Mouse (Mus musculus) adrenal gland, postnatal 4 days (tissue): Measurements from ENCODE around the gene Ica1. TPM values are rescaled to one million over a fixed set of nuclear protein-coding genes. Genes with fewer than 3 reads are reported as not detected.
A peak's percentile ranks its signal among the peaks of the same experiment; 100 is the strongest.

Experiments used
- DNase-seq, 2 experiments: peaks; one replicate each; pipeline ENCODE4 v3.0.0; 2021 to 2022; ENCODE audit warnings: low spot score in 2 of 2, mixed read lengths in 2 of 2
- total RNA-seq, 2 experiments: library from RNA; stranded (reverse); gene quantifications; 2 replicates each; pipeline ENCODE4 v1.2.3; 2021

Ica1 gene
- total RNA-seq, 2 experiments from 2014 or later = 28.6 to 34.4 TPM

- DNase-seq = no peak
Observed at GRCm38 (mm10) chr6:8744886-8745285, 33.4 kb downstream of the Ica1 start.

GRCm38 (mm10) chr6:8744273-8744785 is 34.0 kb downstream of the Ica1 start:
- no peak for DNase-seq

DNA sequence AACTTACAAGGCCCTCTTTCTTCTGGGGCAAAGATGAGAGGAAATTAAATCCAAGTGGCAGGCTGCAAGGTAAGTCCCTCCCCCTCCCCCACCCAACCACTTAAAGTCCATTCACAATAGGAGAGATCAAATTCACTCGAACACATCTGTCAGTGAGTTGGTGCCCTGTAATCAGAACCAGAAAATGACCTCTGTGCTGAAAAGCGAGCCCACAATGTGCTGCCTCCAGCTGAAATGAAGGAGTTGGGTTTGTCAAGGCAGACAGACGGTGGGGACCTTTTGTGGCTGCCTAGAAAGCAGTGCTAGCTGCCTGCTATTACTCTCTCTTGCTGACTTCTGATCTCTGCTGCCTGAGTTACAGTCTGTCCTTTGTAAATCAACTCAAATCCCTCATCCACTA is 35.8 kb downstream of the Ica1 start:
- DNase-seq = no peak

DNA sequence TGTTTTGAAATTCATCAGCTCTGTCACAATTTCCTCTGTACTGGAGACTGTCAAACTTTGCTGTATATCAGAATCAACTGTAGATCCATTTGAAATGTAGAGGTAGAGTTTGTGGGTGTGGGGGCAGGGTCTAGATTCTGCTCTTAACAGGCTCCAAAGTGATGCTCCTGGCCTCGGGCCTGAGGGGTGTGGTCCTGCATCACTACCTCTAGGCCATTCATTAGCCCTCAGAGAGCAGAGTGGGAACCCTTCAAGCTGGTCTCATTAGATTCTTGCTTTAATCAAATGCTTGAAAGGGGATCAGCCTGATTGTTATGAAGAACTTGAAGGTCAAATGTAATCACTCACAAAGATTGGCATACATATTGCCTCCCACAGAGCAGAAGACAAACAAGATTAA is 36.6 kb downstream of the Ica1 start:
- no peak for DNase-seq

- DNase-seq = no peak
Observed at GRCm38 (mm10) chr6:8740092-8740491, 38.2 kb downstream of the Ica1 start.

GRCm38 (mm10) chr6:8738396-8738795 is 39.9 kb downstream of the Ica1 start:
- DNase-seq = no peak

- no peak for DNase-seq
Observed at GRCm38 (mm10) chr6:8736493-8736820, 41.8 kb downstream of the Ica1 start.

DNA sequence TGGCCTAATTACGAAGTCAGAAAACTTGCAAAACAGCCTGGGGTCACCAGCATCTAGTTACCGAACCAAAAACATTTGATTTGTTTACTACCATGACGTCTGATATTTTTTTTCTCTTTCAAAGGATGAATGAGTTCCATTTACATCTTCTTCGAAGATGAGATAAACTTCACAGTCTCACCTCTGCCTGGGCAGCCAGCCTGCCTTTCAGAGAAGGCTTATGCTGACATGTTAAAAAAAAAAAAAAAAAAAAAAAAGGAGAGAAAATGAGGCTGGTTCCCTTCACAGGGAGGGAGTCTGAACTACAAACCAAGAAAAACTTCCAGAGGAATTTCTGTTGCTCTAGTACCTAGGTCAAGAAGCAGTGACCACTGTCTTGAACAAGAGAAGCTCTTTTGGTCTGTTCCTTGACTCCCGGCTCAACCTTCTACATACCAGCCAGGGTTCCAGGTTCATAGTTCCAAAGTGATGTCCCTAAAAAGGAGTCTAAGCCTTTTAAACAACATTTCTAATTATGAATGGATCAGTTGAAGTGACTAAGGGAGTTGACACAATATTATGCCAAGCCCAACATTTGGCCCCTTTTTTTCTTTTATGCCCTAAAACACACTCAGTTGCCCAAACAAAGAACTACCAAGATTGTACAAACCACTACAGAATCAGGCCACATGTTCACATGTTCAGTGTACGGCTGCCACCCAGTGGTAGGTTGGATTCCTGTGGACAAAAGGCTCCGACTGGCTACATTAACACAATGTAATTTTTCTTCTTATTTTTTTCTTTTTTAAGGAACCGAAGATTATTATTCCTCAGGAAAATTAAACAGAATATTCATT is 42.4 kb downstream of the Ica1 start:
- peak in 1 of 2 experiments; percentile 33 for DNase-seq

DNA sequence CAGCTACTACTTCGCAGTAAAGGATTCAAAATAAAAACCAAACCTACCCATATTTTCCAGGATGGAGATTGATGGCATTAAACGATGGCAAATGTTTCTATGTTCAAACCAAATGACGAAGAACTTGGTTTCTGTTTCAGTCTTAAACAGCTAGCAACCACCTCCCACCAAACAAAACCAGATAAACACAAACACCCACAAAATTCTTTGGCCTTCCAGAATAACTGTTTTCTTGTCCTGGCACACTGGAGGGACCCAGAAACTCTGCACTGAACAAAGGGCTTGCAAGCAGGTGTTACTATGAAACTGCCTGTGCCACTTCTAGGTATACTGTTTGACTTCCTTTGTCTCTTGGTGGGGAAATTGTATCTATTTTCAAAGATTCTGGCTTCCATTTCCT is 43.2 kb downstream of the Ica1 start:
- DNase-seq = no peak

GRCm38 (mm10) chr6:8732492-8732891 is 45.8 kb downstream of the Ica1 start:
- DNase-seq = no peak

DNA sequence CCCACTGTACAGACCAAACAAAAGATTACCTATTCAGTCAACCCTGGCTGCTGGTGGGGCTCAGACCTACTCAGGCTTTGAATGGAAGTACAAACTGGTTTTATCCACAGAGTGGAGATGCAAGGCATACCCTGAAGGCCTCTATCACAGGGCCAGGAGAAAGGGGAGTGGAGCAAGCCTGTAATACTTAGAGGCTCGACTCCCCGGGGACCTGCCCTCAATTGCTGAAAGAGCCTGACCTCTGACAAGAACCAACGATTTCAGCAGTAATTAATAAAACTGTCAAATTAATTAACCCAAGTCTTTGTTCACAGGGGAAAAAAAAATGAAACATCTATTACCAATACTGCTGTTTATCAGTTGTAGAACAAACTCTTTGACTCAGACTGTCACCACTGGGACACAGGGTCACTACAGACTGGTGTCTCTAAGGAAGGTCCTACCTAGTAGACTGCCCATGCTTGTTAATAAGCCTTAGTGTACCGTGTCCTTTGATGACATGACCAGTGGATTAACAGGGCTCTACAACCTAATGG is 46.6 kb downstream of the Ica1 start:
- no peak for DNase-seq

- DNase-seq = no peak
Observed at GRCm38 (mm10) chr6:8730433-8730832, 47.9 kb downstream of the Ica1 start.

DNA sequence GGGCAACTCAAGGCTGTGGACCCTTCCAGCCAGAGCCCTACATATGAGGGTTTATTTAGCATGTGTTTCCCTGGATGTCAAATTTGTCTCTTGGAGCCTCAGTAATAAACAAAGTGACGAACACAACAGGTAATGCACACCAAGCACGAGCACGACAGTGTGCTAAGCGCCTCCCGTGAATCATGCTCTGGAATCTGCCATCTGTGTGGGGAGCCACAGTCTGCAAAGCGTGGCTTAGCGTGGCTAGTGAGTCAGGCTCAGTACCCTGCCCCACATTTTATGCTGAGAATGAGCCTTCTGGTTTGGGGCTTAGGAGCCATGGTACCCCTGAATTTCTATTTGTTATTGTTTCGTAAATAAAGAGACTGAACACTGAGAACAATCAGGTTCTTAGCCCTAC is 50.5 kb downstream of the Ica1 start:
- DNase-seq = no peak

GRCm38 (mm10) chr6:8725610-8726009 is 52.7 kb downstream of the Ica1 start:
- DNase-seq = no peak

DNA sequence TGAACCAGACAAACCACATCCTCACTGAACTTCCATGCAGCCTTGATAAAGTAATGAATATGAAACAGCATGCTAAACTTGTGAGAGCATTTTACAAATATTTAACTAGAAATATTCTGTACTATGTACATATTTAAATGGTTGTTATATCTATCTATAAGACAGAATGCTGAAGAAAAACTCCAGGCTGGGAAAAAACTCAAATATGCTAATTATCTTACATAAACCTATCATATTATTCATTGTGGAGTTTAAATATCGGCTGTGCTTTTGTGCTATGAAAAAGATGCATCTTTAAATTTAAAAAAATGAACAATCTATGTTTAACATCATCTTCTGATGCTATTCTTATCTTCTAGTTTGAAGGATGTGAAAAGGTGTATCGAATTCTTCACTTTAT is 58.6 kb downstream of the Ica1 start:
- DNase-seq = no peak

GRCm38 (mm10) chr6:8717967-8718366 is 60.3 kb downstream of the Ica1 start:
- no peak for DNase-seq

- DNase-seq = no peak
Observed at GRCm38 (mm10) chr6:8716539-8716938, 61.7 kb downstream of the Ica1 start.

- no peak for DNase-seq
Observed at GRCm38 (mm10) chr6:8711246-8711645, 67.0 kb downstream of the Ica1 start.

DNA sequence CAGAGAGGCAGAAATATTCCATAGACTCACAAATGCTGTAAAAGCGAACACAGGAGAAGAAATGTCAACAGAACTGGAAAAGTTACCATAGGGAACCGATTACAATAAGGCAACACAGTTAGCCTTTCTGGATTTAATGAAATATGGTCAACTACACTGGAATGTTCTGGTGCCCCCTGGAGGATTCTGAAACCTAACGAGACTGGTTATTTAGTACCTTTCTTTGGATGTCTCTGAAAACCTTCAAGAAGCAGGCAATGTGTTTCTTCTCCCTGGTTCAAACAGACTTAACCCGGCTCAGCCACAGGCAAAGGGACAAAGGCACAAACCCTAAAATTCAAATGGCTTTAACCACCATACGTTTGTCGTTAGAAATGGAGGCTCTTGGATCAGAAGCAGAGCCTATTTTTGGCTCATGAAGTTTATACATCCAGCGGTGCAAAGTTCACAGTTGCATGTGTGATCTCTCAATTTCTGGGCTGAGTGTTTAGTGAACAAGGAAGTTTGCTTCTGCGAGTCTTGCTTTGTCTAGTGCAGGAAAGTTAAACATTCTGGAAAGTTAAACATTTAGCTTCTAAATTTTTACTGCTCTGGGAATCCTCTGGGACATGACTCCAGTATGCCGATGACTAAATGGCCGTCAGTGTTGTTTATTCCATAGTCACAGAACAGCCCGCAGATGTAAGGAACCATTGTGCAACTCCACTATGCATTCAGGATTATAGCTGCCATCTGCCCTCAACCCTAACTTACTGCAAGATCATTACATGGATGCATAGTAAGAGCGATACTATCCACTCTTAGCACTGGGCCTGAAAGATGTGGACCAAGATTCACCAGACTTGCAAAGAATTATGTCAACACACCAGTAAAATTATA is 83.4 kb downstream of the Ica1 start:
- DNase-seq = no peak

DNA sequence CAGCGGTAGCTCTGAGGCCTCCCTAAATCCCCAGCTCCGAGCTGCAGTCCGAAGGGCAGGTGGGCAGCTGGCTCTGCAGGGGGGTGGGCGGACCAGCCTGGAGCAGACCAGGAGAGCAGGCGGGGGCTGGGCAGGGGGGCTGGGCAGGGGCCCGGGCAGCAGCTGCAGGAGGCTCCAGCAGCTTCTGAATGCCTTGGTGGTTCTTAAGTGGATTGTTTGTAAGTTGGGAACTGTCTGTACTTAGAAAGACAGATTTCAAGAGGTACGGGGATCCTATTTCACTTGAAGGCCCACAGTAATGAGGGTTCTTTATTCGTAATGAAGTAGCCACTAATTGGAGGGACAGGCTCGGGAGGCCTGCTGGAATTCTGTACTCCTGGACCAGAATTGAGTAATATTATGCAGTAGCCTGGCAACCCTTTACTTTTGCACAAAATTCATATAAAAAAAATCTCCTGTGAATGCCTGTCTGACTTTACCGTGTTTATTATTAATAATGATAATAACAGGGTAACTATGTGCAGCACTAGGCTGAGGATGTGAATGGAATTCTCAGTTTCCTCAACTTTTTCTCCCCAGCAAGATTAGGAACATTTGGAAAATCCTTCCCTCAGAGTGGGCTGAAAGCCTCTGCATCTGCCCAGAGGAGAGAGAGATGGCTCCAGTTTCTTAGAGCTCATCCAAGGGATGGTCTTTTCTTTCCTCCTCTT is 84.2 kb downstream of the Ica1 start:
- DNase-seq = no peak

DNA sequence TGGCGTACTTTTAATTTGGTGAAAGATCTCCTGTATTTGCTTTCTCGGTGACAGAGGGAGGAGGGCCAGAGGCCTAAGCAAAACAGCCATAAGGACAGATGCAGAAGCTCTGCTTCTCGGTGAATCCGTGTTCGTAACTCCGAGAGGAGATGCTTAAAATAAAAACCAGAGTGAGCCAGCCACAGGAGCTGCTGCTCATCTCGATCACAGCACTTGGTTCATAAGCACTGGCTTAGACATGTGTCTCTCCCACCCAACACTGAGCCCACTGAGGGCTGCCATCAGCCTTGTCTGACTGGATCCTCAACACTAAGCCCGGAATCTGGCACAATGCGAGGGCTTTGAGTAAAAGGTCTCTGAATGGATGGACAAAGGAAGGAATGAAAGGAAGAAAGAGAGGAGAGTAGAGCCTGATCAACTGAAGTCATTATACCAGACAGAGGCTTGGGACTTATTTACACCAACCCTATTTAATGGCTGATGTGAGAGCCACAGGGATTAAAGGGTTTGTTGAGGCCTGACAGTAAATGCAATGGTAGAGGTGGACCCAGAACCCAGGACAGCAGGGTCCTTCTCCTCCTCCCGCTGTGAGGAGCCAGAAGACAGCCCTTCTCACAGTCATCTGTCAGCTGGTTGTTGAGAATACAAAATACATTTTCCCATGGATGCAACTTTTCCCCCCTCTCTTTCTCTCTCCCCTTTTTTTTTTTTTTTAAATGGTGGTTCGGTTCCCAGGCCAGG is 85.0 kb downstream of the Ica1 start:
- DNase-seq = no peak
